Mouse (Mus musculus) E14TG2a.4 (cell line): ENCODE measurements at regions not wholly inside any gene's neighbourhood (a gene's known extent, or its start where the extent isn't known, plus 50 kb on each side); places are given as distances from the start of the nearest gene placed in this dataset.

Source experiments
- CTCF ChIP-seq: conservative IDR thresholded peaks from 2 replicates; pipeline ENCODE4 v1.5.1; 2014; ENCODE audit warnings: low read length
- NANOG ChIP-seq: IDR thresholded peaks from 2 replicates; pipeline ENCODE4 v1.6.1; 2014; ENCODE audit warnings: borderline replicate concordance, low read length, mixed read lengths

DNA sequence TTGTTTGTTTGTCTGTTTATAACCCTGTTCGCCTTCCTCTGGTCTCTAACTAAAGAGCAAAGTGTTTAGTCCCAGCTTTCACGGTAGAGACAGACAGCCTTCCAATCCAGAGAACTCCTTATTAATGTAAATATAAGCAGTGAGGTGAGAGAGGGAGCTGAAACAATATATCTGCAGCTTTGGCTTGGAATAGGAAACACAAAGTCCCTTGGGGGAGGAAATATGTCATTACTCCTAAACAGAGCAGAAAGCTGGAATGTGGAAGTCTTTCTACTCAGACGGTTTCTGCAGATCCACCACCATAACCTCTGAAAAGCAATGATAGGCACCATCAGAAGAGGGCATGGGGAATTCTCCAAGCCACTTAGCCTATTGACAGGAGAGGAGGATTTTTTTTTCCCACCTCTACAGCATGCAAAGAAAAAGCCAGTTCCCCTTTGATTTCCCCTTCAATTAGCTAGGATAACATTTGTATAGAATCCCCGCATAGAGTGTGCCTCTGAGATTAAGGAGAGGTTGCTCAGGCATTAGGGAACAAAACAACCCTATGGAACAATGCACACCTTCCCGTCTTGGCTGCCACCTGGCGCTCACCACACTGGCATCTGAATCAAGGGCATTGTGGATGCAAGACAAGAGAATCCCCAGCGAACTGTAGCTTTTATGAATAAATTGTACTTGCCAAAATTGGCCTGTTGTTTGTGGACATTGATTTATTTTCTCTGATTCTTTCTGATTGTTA lies 281.9 kb upstream of the Kirrel3 start:
- no peak for TF ChIP-seq CTCF
- no peak for TF ChIP-seq NANOG
